Mouse (Mus musculus) thymus, adult 2 months (tissue): Measurements from ENCODE around the gene Rhod.

Experiments
- CTCF ChIP-seq: fragments of 200-500 bp; IDR thresholded peaks from 2 replicates; pipeline ENCODE4 v1.5.1; 2012; ENCODE audit warnings: mild to moderate bottlenecking, control low read depth, low read length, moderate library complexity, borderline replicate concordance; ENCODE audit not compliant: control insufficient read depth, poor library complexity, insufficient read depth; ENCODE audit errors: extremely low read depth
- POLR2A ChIP-seq: fragments of 200-500 bp; IDR thresholded peaks from 2 replicates; pipeline ENCODE4 v1.6.1; 2012; ENCODE audit warnings: mild to moderate bottlenecking, low read length, control low read depth, moderate library complexity; ENCODE audit not compliant: control insufficient read depth, poor library complexity, insufficient read depth; ENCODE audit errors: extremely low read depth

DNA sequence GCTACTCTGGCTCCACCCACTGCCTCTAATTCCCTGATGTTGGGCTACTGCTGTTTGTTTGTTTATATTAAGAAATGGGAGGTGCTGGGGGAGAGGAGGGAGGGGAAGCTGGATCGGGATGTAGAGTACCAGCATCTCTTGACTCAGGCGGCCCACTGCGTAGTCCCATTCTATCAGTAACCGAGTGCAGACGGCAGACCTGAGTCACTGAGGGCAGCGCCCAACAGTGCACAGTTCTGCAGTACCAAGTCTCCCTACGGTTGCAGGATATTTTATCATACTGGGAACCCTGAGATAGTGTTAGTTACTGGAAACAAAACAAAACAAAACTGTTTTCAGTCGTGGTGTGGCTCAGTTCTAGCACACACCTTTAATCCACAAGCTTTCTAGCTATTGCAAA is 11.9 kb upstream of the Rhod start:
- TF ChIP-seq CTCF (no peak), POLR2A (no peak)
